20 mouse cellular contexts compared by ENCODE assay signal in genomic region chr1:156437016-156437708, GRCm38 (mm10). TPM values are rescaled to one million over a fixed set of nuclear protein-coding genes. Genes with fewer than 3 reads are reported as not detected.
DNase-seq lines count a peak whose midpoint lies in the region; ATAC-seq and TF ChIP-seq lines count a peak whose summit lies in the region.
"Had no signal": no experiment of that assay in that cellular context is flagged by ENCODE, and none has a peak within 500 bp of the region (broad histone marks: within the 10 kb centered on the region; RNA-seq: fewer than 3 reads in every experiment).

No protein-coding gene starts in this region.

- H3K36me3 ChIP-seq in macrophage (ENCODE audit: inconsistent target): peaks cover 86% of the 10 kb centered on the region
- H3K36me3 ChIP-seq in splenic B cell, adult 2 months (ENCODE audit: control insufficient read depth, insufficient read depth, low read length, poor library complexity, severe bottlenecking): peaks cover 11% of the 10 kb centered on the region
- H3K36me3 ChIP-seq in hindbrain, embryonic 13.5 days: peaks cover 44% of the 10 kb centered on the region

- H3K4me1 ChIP-seq in hindbrain, embryonic 13.5 days (replicated peaks): no peaks in the 10 kb centered on the region
- H3K4me1 ChIP-seq: forebrain, embryonic 12.5 days; neural tube, embryonic 13.5 days had no signal

- no peak overlapping the region for H3K27ac ChIP-seq in layer of hippocampus, adult 2 months
- H3K27ac ChIP-seq in macrophage: 0 out of 2 replicates have a peak overlapping the region, but pooled peaks have one; percentile 16
- no peak overlapping the region for H3K27ac ChIP-seq in hindbrain, embryonic 13.5 days
- H3K27ac ChIP-seq: forebrain, embryonic 12.5 days; neural tube, embryonic 13.5 days had no signal

- peak; percentile 23 for DNase-seq in layer of hippocampus, adult 9-11 months
- no peak for DNase-seq in layer of hippocampus, adult 2 months (ENCODE audit: low spot score in 2 of 2)
- peak; percentile 30 for DNase-seq in thymus, postnatal 14 days
- no peak for DNase-seq in thymus, postnatal 0 days (ENCODE audit: low spot score)
- peak; percentile 88 for DNase-seq in splenic B cell, adult 2 months (ENCODE audit: low read depth, low spot score)
- no peak for DNase-seq in testis, postnatal 14 days (ENCODE audit: low spot score)
- DNase-seq: adrenal gland, postnatal 10 days; cerebellum, adult 9-10 months; embryo, embryonic 11 days; lung, postnatal 4 days had no signal

- H3K4me2 ChIP-seq in hindbrain, embryonic 13.5 days: no peak overlapping the region
- H3K4me2 ChIP-seq: forebrain, embryonic 12.5 days; liver, embryonic 11.5 days; neural tube, embryonic 13.5 days had no signal

- WGBS in macrophage (ENCODE audit: missing documents): 80% methylated on average over 7 of the region's 8 CpGs
- 97% methylated on average over 8 of the region's 8 CpGs for WGBS in hindbrain, embryonic 13.5 days

- TF ChIP-seq CTCF in layer of hippocampus, adult 2 months (conservative IDR thresholded peaks at IDR 0.05): no peak

- no peaks in the 10 kb centered on the region for H3K27me3 ChIP-seq in splenic B cell, adult 2 months (ENCODE audit: control insufficient read depth, insufficient read depth, low read length, poor library complexity, severe bottlenecking)
- H3K27me3 ChIP-seq in hindbrain, embryonic 13.5 days: no peaks in the 10 kb centered on the region
- H3K27me3 ChIP-seq: forebrain, embryonic 12.5 days; neural tube, embryonic 13.5 days had no signal

- no peak overlapping the region for H3K9ac ChIP-seq in hindbrain, embryonic 13.5 days
- H3K9ac ChIP-seq: forebrain, embryonic 12.5 days; neural tube, embryonic 13.5 days had no signal

- peaks cover 37% of the 10 kb centered on the region; the same call in 1 of the 2 replicates for H3K79me2 ChIP-seq in macrophage (ENCODE audit: inconsistent target)

- H3K4me3 ChIP-seq in layer of hippocampus, adult 2 months: no peak overlapping the region
- no peak overlapping the region for H3K4me3 ChIP-seq in macrophage (ENCODE audit: inconsistent target)
- H3K4me3 ChIP-seq in hindbrain, embryonic 13.5 days: no peak overlapping the region
- H3K4me3 ChIP-seq: forebrain, embryonic 12.5 days; neural tube, embryonic 13.5 days had no signal

- no peaks in the 10 kb centered on the region for H3K9me3 ChIP-seq in hindbrain, embryonic 13.5 days
- H3K9me3 ChIP-seq: forebrain, embryonic 12.5 days; G1E; neural tube, embryonic 13.5 days had no signal

- no peak for ATAC-seq in hindbrain, embryonic 13.5 days (ENCODE audit: low FRiP score)
- ATAC-seq: midbrain, embryonic 16.5 days had no signal

RNA-seq across cellular contexts. Expression of gene Axdnd1, which starts 16.2 kb away (rescaled TPM):
- total RNA-seq in layer of hippocampus, adult 2 months (2021): 1 to 10 TPM in 1 of 2 experiments, under 1 TPM in 1; 0.61 to 1.3 TPM
- polyA plus RNA-seq in thymus, postnatal 0 days (2015; fragmentation: Nextera tagmentation; extraction: Ambion mirVana): 5.2 and 7.8 TPM in 2 replicates
- total RNA-seq in macrophage (2018; cell fraction: chromatin; rRNA removed): 10 to 100 TPM in 1 of 26 experiments, 1 to 10 TPM in 23, under 1 TPM in 2; 0.58 to 11.1 (median 3.1) TPM
- total RNA-seq in macrophage (2018; cell fraction: cytosol; rRNA removed): 1 to 10 TPM in 1 of 26 experiments, under 1 TPM in 24, not detected in 1; 0.07 to 2.0 (median 0.21) TPM
- total RNA-seq in macrophage (2018; cell fraction: nucleus; rRNA removed): 1 to 10 TPM in 15 of 26 experiments, under 1 TPM in 11; 0.20 to 5.0 (median 1.1) TPM
- 0.27 to 0.30 TPM in 2 of 3 replicates, not detected in the other for polyA plus RNA-seq in macrophage (2018)
- polyA plus RNA-seq in hindbrain, embryonic 13.5 days (2015; fragmentation: Nextera tagmentation; extraction: Ambion mirVana): 0.18 and 0.22 TPM in 2 replicates
- total RNA-seq: heart, adult 18-20 months had no signal
- polyA plus RNA-seq: G1E; heart, postnatal 0 days; large intestine, adult 2 months had no signal

RNA-seq across cellular contexts. Expression of gene Soat1, which starts 37.0 kb away (rescaled TPM):
- total RNA-seq in layer of hippocampus, adult 2 months (2021): 10 to 100 TPM; 49.3 to 55.9 TPM
- polyA plus RNA-seq in thymus, postnatal 0 days (2015; fragmentation: Nextera tagmentation; extraction: Ambion mirVana): 43.4 and 45.6 TPM in 2 replicates
- total RNA-seq in macrophage (2018; cell fraction: chromatin; rRNA removed): 100 to 1,000 TPM in 21 of 26 experiments, 10 to 100 TPM in 5; 34.6 to 696 (median 309) TPM
- total RNA-seq in macrophage (2018; cell fraction: cytosol; rRNA removed): 100 to 1,000 TPM; 399 to 863 (median 568) TPM
- total RNA-seq in macrophage (2018; cell fraction: nucleus; rRNA removed): 100 to 1,000 TPM in 25 of 26 experiments, 10 to 100 TPM in 1; 95.3 to 878 (median 543) TPM
- polyA plus RNA-seq in macrophage (2018): 326 to 439 TPM (median 351 TPM) in 3 replicates
- polyA plus RNA-seq in hindbrain, embryonic 13.5 days (2015; fragmentation: Nextera tagmentation; extraction: Ambion mirVana): 12.3 and 12.6 TPM in 2 replicates

Comparison
In these comparisons a context has a peak if more than half of its experiments do, and no peak if none do; other contexts are left out.
1. DNase-seq: peak in layer of hippocampus, adult 9-11 months (single experiment), thymus, postnatal 14 days (single experiment) and splenic B cell, adult 2 months (single experiment); none in layer of hippocampus, adult 2 months (0 of 2), thymus, postnatal 0 days (single experiment) and testis, postnatal 14 days (single experiment).